Mouse (Mus musculus): ENCODE results near the gene Eml6. TPM values are rescaled to one million over a fixed set of nuclear protein-coding genes. Genes with fewer than 3 reads are reported as not detected.
A peak's percentile ranks its signal among the peaks of the same experiment; 100 is the strongest.

The Eml6 gene
- polyA plus RNA-seq (2015; fragmentation: Nextera tagmentation; extraction: Ambion mirVana) = 0.40 and 0.48 TPM in 2 replicates

DNA sequence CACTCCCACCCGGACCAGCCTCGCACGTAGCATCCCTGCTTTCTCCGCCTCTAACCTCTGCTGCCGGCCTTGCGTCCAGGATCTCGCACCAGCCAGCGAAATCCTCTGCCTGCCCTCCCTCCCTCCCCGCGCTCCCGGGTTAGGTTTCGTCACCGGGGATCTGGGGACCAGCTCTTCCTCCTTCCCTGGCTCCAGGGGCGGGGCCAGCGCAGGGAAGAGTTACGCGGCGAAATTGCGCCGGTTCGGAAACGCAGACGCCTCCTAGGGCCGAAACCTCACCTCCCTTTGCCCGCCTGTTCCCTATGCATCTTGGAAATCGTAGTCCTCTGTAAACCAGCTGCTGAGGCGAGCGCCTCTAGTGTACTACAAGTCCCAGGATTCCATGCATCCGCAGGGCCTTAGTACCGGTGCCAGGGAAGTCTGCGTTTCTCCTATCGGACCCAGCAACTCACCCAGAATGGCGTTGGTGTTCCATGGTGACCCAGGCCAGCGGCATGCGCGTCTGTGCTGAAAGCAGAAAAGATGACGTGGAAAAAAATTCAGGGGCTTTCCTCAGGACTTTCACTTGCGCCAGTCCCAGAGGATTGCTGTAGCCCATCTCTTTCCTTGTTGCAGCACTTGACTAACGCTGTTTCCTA lies at the start of gene Eml6:
Gene Eml6 (minus strand): TSS at position 199 of the 638 bp plus-strand sequence.
- H3K27ac ChIP-seq (ENCODE audit: low read length) = peak within 1 kb of the TSS; percentile 74
- under 1% methylated on average over 39 of the region's 39 CpGs for WGBS

DNA sequence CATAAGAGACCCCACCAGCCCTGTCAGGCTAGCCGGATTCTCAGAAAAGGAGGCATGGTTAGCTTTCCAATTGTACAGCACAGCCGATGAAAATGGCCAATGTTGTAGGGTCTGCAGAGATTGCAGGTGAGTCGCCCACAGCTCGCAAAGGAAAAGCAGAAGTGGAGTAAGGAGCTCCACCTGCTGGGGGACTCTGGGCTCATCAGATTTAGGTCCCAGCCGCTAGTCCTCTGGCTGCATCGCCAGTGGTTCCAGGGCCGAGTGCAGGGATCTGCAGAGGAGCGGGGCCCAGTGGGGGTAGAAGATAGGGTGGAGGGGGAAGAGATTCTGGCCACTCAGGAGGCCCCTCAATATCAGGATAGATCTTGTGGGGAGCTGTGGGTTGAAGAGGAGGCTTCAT lies 31.5 kb upstream of the Eml6 start:
- H3K9ac ChIP-seq (ENCODE audit: low read depth, low read length) = no peak overlapping the region
- no peaks in the 10 kb centered on the region for H3K27me3 ChIP-seq (replicated peaks; ENCODE audit: control insufficient read depth, insufficient read depth, low read length)
- no peak overlapping the region for H3K27ac ChIP-seq (ENCODE audit: low read length)
- 45% methylated on average over 8 of the region's 8 CpGs for WGBS
- no peaks in the 10 kb centered on the region for H3K9me3 ChIP-seq (ENCODE audit: control insufficient read depth, low read length)
- no peak overlapping the region for H3K4me3 ChIP-seq (ENCODE audit: low read length)
- no peaks in the 10 kb centered on the region for H3K36me3 ChIP-seq (ENCODE audit: control insufficient read depth, insufficient read depth, low read length)
- no peaks in the 10 kb centered on the region for H3K4me1 ChIP-seq (ENCODE audit: control insufficient read depth, insufficient read depth, low read length)
- no peak overlapping the region for H3K4me2 ChIP-seq (ENCODE audit: low read depth, low read length)
- no peak for ATAC-seq

More for the DNA sequence above, at the start of gene Eml6:
- H3K4me3 ChIP-seq (ENCODE audit: low read length) = peak within 1 kb of the TSS; percentile 63
- H3K36me3 ChIP-seq (ENCODE audit: control insufficient read depth, insufficient read depth, low read length) = no peaks in the 10 kb centered on the region
- ATAC-seq = peak; percentile 100
- peak within 1 kb of the TSS; percentile 75 for H3K9ac ChIP-seq (ENCODE audit: low read depth, low read length)
- H3K9me3 ChIP-seq (ENCODE audit: control insufficient read depth, low read length) = no peaks in the 10 kb centered on the region
- peaks cover 9% of the 10 kb centered on the region for H3K4me1 ChIP-seq (ENCODE audit: control insufficient read depth, insufficient read depth, low read length)
- H3K27me3 ChIP-seq (replicated peaks; ENCODE audit: control insufficient read depth, insufficient read depth, low read length) = peaks cover 6% of the 10 kb centered on the region
- peak within 1 kb of the TSS; percentile 88 for H3K4me2 ChIP-seq (ENCODE audit: low read depth, low read length)

DNA sequence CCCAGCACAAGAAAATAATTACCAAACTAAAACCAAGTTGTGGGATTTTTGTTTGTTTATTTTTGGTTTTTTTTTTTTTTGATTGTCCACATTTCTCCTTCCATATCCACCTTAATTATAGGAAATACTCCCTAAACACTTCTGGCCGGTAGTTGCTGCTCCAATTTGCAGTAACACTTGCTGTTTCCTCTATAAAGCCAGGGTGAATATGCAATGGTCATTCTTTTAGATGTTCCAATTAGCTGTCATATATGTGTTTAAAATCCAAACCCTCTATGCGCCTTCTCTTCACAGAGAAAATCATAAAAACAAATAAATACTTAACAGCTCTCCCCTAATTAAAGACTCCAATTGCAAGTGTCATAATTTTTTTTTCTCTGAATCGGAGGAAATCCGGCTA lies 689 bp downstream of the Eml6 start:
- H3K9me3 ChIP-seq (ENCODE audit: control insufficient read depth, low read length) = no peaks in the 10 kb centered on the region
- H3K36me3 ChIP-seq (ENCODE audit: control insufficient read depth, insufficient read depth, low read length) = no peaks in the 10 kb centered on the region
- H3K9ac ChIP-seq (ENCODE audit: low read depth, low read length) = no peak overlapping the region
- peak overlapping the region; percentile 88 for H3K4me2 ChIP-seq (ENCODE audit: low read depth, low read length)
- H3K4me3 ChIP-seq (ENCODE audit: low read length) = peak overlapping the region; percentile 63
- H3K27me3 ChIP-seq (replicated peaks; ENCODE audit: control insufficient read depth, insufficient read depth, low read length) = peaks cover 6% of the 10 kb centered on the region
- ATAC-seq = no peak
- H3K27ac ChIP-seq (ENCODE audit: low read length) = no peak overlapping the region
- WGBS = 6% methylated on average over 4 of the region's 4 CpGs
- peaks cover 9% of the 10 kb centered on the region for H3K4me1 ChIP-seq (ENCODE audit: control insufficient read depth, insufficient read depth, low read length)

DNA sequence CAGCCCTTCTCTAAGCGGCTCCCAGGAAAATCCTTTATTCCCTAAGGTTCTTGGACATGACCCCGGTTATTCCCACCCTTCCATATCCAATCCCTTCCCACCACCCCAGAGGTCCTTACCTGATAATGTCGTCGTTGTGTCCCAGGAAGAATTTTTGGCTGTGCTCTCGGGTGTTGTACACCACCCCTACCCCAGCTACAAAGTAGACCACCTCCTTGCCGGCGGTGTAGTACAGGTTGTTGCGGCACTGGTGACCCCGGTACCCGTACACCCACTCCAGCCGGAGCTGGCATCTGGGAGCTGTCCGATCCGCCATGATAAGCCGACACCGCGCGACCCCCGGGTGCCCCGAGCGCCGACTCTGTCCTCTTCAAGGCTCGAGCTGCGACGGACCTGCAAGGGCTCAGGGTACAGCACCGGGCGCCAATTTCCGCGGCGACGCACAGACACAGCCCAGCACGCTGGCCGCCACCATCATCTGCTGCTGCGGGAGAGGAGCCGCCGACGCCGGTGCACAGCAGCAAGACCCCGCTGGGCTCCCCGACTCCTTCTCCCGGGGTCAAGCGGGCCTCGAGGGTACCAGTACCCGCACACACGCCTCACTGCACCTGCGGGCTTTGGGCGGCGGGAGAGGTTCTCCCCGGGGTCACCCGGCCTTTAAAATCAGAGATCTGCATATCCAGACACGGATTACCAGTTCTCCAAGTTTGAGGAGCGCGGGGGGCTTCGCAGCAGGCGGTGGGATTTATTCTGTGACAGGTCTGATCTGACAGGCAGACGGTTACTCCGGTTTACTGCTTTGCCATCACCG lies 1.4 kb downstream of the Eml6 start:
- Histone ChIP-seq H3K4me2 (ENCODE audit: low read depth, low read length) (peak overlapping the region; percentile 88), H3K4me3 (ENCODE audit: low read length) (peak overlapping the region; percentile 63), H3K9me3 (ENCODE audit: control insufficient read depth, low read length) (no peaks in the 10 kb centered on the region), H3K36me3 (ENCODE audit: control insufficient read depth, insufficient read depth, low read length) (no peaks in the 10 kb centered on the region), H3K27ac (ENCODE audit: low read length) (no peak overlapping the region), H3K4me1 (ENCODE audit: control insufficient read depth, insufficient read depth, low read length) (peaks cover 9% of the 10 kb centered on the region), H3K9ac (ENCODE audit: low read depth, low read length) (peak overlapping the region; percentile 65), H3K27me3 (replicated peaks; ENCODE audit: control insufficient read depth, insufficient read depth, low read length) (peaks cover 6% of the 10 kb centered on the region)
- WGBS = 2% methylated on average over 57 of the region's 57 CpGs
- no peak for ATAC-seq

DNA sequence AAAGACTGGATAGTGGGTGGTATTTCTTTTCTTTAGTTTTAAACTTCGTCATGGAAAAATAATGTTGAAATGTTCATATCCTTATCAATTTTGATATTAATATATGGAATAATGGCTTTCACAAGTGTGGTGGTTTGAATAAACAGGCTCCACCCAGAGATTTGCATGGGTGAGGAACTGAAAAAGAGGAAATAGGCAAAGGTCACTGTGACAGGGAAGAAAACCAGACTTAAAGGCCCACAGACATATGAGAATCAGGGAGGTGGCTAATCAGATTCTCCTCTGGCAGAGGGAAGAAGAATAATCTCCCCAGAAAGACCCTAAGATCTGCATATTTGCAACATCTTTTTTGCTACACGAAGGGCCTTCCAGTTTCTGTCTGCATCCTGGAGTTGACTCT lies 39.6 kb downstream of the Eml6 start:
- H3K27me3 ChIP-seq (replicated peaks; ENCODE audit: control insufficient read depth, insufficient read depth, low read length) = no peaks in the 10 kb centered on the region
- no peak overlapping the region for H3K27ac ChIP-seq (ENCODE audit: low read length)
- ATAC-seq = no peak
- H3K4me2 ChIP-seq (ENCODE audit: low read depth, low read length) = no peak overlapping the region
- H3K4me1 ChIP-seq (ENCODE audit: control insufficient read depth, insufficient read depth, low read length) = no peaks in the 10 kb centered on the region
- no peak overlapping the region for H3K9ac ChIP-seq (ENCODE audit: low read depth, low read length)
- H3K9me3 ChIP-seq (ENCODE audit: control insufficient read depth, low read length) = no peaks in the 10 kb centered on the region
- H3K36me3 ChIP-seq (ENCODE audit: control insufficient read depth, insufficient read depth, low read length) = no peaks in the 10 kb centered on the region
- 71% methylated on average over 2 of the region's 2 CpGs for WGBS
- no peak overlapping the region for H3K4me3 ChIP-seq (ENCODE audit: low read length)

DNA sequence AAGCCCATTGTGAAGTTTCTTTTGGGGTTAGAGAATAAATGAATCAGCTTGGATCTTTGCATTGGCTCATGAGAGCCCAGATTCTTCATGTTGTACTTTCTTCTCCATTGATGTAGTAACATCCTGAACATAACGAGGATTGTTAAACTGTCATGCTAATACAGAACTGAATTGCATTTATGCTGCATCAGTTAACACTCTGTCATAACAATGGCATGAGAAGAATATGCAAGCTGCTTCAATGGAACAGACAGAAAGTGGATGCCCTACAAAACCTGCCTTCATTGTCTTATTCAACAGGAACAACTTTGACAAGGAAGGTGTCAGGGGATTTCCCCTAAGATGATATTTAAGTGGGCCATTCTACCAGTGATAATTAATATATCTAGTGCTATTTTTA lies 57.0 kb downstream of the Eml6 start:
- Histone ChIP-seq H3K27ac (ENCODE audit: low read length) (no peak overlapping the region), H3K9me3 (ENCODE audit: control insufficient read depth, low read length) (no peaks in the 10 kb centered on the region), H3K4me3 (ENCODE audit: low read length) (no peak overlapping the region), H3K9ac (ENCODE audit: low read depth, low read length) (no peak overlapping the region), H3K4me1 (ENCODE audit: control insufficient read depth, insufficient read depth, low read length) (no peaks in the 10 kb centered on the region), H3K27me3 (replicated peaks; ENCODE audit: control insufficient read depth, insufficient read depth, low read length) (no peaks in the 10 kb centered on the region), H3K36me3 (ENCODE audit: control insufficient read depth, insufficient read depth, low read length) (no peaks in the 10 kb centered on the region), H3K4me2 (ENCODE audit: low read depth, low read length) (no peak overlapping the region)
- whole genome bisulfite sequencing = 75% methylated on average over 1 of the region's 1 CpGs
- ATAC-seq = no peak

DNA sequence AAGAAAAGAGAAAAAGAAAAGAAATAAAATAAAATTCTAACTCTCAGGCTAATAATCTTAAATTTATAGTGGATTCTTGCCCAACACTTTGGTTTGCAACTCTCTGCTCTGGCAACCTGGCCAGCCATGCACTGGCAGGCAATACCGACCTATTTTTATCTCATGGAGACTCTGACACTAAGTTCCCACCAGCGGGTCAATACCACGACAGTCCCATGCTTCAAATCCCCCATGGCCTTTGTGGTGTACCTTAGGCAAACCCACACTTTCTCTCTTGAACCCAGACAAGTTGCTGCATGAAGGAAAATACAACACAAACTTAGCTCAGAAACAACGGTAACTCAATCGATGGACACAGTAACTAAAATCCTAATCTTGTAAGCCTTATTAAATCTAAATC lies 66.5 kb downstream of the Eml6 start:
- Histone ChIP-seq H3K27me3 (replicated peaks; ENCODE audit: control insufficient read depth, insufficient read depth, low read length) (no peaks in the 10 kb centered on the region), H3K27ac (ENCODE audit: low read length) (no peak overlapping the region), H3K36me3 (ENCODE audit: control insufficient read depth, insufficient read depth, low read length) (no peaks in the 10 kb centered on the region), H3K4me2 (ENCODE audit: low read depth, low read length) (no peak overlapping the region), H3K9me3 (ENCODE audit: control insufficient read depth, low read length) (no peaks in the 10 kb centered on the region), H3K9ac (ENCODE audit: low read depth, low read length) (no peak overlapping the region), H3K4me1 (ENCODE audit: control insufficient read depth, insufficient read depth, low read length) (no peaks in the 10 kb centered on the region), H3K4me3 (ENCODE audit: low read length) (no peak overlapping the region)
- WGBS = 91% methylated on average over 5 of the region's 5 CpGs
- no peak for ATAC-seq

DNA sequence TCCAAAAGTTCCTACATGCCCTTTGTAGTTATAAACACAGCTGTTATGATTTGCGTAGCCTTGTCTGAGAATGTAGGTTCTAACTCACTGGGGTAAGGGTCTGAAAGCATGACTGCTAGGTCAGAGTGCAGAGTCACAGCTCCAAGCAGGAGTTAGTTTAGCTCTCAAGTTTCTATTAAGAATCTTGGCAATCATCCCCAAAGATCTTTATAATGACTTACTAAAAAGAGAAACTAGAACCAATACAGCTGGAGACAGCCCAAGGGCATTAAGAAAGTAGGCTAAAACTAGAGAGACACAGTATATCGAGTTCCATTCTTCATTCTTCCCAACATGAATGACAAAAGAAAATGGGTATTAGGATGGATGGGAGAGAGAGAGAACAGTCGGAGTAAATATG lies 81.2 kb downstream of the Eml6 start:
- Histone ChIP-seq H3K27me3 (replicated peaks; ENCODE audit: control insufficient read depth, insufficient read depth, low read length) (no peaks in the 10 kb centered on the region), H3K4me3 (ENCODE audit: low read length) (no peak overlapping the region), H3K36me3 (ENCODE audit: control insufficient read depth, insufficient read depth, low read length) (no peaks in the 10 kb centered on the region), H3K4me2 (ENCODE audit: low read depth, low read length) (no peak overlapping the region), H3K9me3 (ENCODE audit: control insufficient read depth, low read length) (no peaks in the 10 kb centered on the region), H3K27ac (ENCODE audit: low read length) (no peak overlapping the region), H3K4me1 (ENCODE audit: control insufficient read depth, insufficient read depth, low read length) (peaks cover 3% of the 10 kb centered on the region; the same call in 1 of the 2 replicates), H3K9ac (ENCODE audit: low read depth, low read length) (no peak overlapping the region)
- WGBS = 75% methylated on average over 3 of the region's 3 CpGs
- no peak for ATAC-seq

DNA sequence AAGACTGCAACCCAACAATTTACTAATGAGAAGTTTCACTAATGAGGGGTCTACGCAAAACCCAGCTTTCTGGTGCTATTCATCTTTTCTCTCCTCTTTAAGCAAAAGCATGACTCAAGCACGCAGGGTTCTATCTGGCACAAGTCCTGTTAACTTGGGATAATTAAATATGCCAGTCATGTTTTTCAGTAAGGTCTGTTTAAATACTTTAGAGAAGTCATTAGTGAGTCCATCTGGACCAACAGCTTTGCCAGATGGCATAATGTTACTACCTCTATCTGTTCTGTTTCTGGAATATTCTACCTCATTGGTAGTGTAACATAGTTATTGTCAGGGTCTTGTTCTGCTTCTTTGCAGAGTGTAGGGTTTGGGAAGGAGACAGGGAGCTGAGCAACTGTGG lies 101.5 kb downstream of the Eml6 start:
- 84% methylated on average over 2 of the region's 2 CpGs for WGBS
- ATAC-seq = no peak

More for the DNA sequence above, 101.5 kb downstream of the Eml6 start:
- Histone ChIP-seq H3K27ac (ENCODE audit: low read length) (no peak overlapping the region), H3K4me3 (ENCODE audit: low read length) (no peak overlapping the region), H3K27me3 (replicated peaks; ENCODE audit: control insufficient read depth, insufficient read depth, low read length) (no peaks in the 10 kb centered on the region), H3K36me3 (ENCODE audit: control insufficient read depth, insufficient read depth, low read length) (no peaks in the 10 kb centered on the region), H3K4me1 (ENCODE audit: control insufficient read depth, insufficient read depth, low read length) (no peaks in the 10 kb centered on the region), H3K9ac (ENCODE audit: low read depth, low read length) (no peak overlapping the region), H3K9me3 (ENCODE audit: control insufficient read depth, low read length) (no peaks in the 10 kb centered on the region), H3K4me2 (ENCODE audit: low read depth, low read length) (no peak overlapping the region)

Data from intestine, embryonic 16.5 days (tissue).